In the genomic region with DNA sequence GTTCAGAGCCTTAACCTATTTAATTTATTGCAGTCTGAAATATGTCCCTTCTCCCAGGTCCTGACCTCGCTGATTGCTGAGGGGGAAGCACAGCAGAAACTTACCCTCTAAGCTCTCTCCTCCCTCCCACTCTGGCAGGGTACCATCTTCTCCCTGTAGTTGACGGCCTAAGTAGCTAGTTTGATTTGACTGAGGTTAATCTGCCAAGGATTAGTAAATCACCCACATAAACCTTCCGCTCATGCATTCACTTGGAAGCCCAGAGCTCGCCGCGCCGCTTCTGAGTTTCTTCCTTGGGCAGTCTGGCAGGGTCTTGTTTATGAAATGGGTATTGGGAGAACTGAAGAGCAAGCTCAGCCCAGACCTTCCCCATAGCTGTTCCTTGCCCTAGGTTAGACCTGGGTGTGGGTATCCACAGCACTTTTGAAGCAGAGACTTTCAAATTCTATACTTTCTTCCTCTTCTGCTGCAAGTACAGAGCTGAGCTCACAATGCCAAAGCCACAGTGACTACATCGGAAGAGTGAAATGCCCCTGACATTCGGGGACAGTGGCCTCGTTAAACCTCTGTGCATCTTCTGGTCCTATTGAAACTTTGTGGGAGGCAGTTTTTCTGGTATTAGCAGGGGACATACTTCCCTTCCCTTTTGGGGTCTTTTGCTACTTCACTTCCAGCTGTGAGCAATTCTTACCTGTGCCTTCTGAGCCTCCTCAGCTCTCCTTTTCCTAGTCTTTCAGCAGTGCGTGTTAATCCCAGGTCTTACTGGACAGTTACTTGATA, we compare ENCODE assay signal across 19 mouse cellular contexts. TPM values are rescaled to one million over a fixed set of nuclear protein-coding genes. Genes with fewer than 3 reads are reported as not detected.
A peak's percentile ranks its signal among the peaks of the same experiment; 100 is the strongest.
DNase-seq lines count a peak whose midpoint lies in the region; ATAC-seq lines count a peak whose summit lies in the region.
"Had no signal": no experiment of that assay in that cellular context is flagged by ENCODE, and none has a peak within 500 bp of the region (broad histone marks: within the 10 kb centered on the region; RNA-seq: fewer than 3 reads in every experiment).

No protein-coding gene starts in this region.

- DNase-seq in adrenal gland, postnatal 14 days, result peak; percentile 40
- no peak for DNase-seq in adrenal gland, postnatal 4 days (ENCODE audit: low spot score in 2 of 2)
- DNase-seq in kidney, postnatal 25 days, result no peak
- peak; percentile 48 for DNase-seq in neural tube, embryonic 10.5 days (ENCODE audit: extremely low spot score, low spot score)
- DNase-seq in retina, postnatal 1 day, result peak; percentile 76
- no peak for DNase-seq in left cerebral cortex, postnatal 36 days (ENCODE audit: low spot score in 2 of 2)
- DNase-seq: cerebellum, postnatal 10 days; layer of hippocampus, postnatal 36 days; liver, postnatal 0 days; lung, postnatal 4 days had no signal

- H3K4me2 ChIP-seq in kidney, embryonic 14.5 days (replicated peaks; ENCODE audit: low read depth, low read length), result no peak overlapping the region; the same call in 1 of the 2 replicates
- H3K4me2 ChIP-seq in neural tube, embryonic 15.5 days, result no peak overlapping the region
- H3K4me2 ChIP-seq: heart, embryonic 12.5 days had no signal

- no peak overlapping the region for H3K9ac ChIP-seq in kidney, embryonic 14.5 days (ENCODE audit: low read depth, low read length)
- no peak overlapping the region for H3K9ac ChIP-seq in neural tube, embryonic 15.5 days (replicated peaks)
- H3K9ac ChIP-seq: heart, embryonic 12.5 days; liver, postnatal 0 days had no signal

- H3K27me3 ChIP-seq in kidney, embryonic 14.5 days (ENCODE audit: control insufficient read depth, insufficient read depth, low read length), result peaks cover 24% of the 10 kb centered on the region
- H3K27me3 ChIP-seq in neural tube, embryonic 15.5 days (replicated peaks), result peaks cover 77% of the 10 kb centered on the region

- 18% methylated on average over 11 of the region's 11 CpGs for WGBS in kidney, embryonic 14.5 days
- WGBS in neural tube, embryonic 15.5 days, result 21% methylated on average over 11 of the region's 11 CpGs

- H3K4me3 ChIP-seq in kidney, embryonic 14.5 days (ENCODE audit: low read length), result no peak overlapping the region
- H3K4me3 ChIP-seq in neural tube, embryonic 15.5 days (replicated peaks), result no peak overlapping the region
- H3K4me3 ChIP-seq: heart, embryonic 12.5 days had no signal

- H3K4me1 ChIP-seq in kidney, embryonic 14.5 days (ENCODE audit: control insufficient read depth, insufficient read depth, low read length), result peaks cover 63% of the 10 kb centered on the region
- peaks cover 44% of the 10 kb centered on the region for H3K4me1 ChIP-seq in neural tube, embryonic 15.5 days

- no peaks in the 10 kb centered on the region for H3K36me3 ChIP-seq in kidney, embryonic 14.5 days (ENCODE audit: control insufficient read depth, insufficient read depth, low read length)
- H3K36me3 ChIP-seq in neural tube, embryonic 15.5 days, result no peaks in the 10 kb centered on the region
- H3K36me3 ChIP-seq: heart, embryonic 12.5 days had no signal

- H3K27ac ChIP-seq in kidney, embryonic 14.5 days (ENCODE audit: low read depth, low read length), result peak overlapping the region; percentile 3; the same call in 1 of the 2 replicates
- H3K27ac ChIP-seq in neural tube, embryonic 15.5 days (replicated peaks), result no peak overlapping the region

- no peaks in the 10 kb centered on the region for H3K9me3 ChIP-seq in kidney, embryonic 14.5 days (ENCODE audit: control insufficient read depth, low read length)
- no peaks in the 10 kb centered on the region for H3K9me3 ChIP-seq in neural tube, embryonic 15.5 days (replicated peaks)
- H3K9me3 ChIP-seq: heart, embryonic 12.5 days had no signal

- ATAC-seq in kidney, embryonic 14.5 days (ENCODE audit: low FRiP score, low TSS enrichment), result no peak
- no peak for ATAC-seq in neural tube, embryonic 15.5 days (ENCODE audit: low FRiP score)
- ATAC-seq: liver, postnatal 0 days; Patski had no signal

- intact Hi-C loops in left cerebral cortex, postnatal 36 days (cut with DNase I), result loop anchor here (5.0 kb wide), 1 partner anchor 724 kb away; a partner anchor contains a TSS

RNA-seq across cellular contexts. Expression of a gene that starts 20.0 kb away (rescaled TPM):
- 0.11 and 0.19 TPM in 2 replicates for total RNA-seq in adrenal gland, postnatal 14 days (2021)
- total RNA-seq in adrenal gland, postnatal 4 days (2021), result under 1 TPM; 0.08 to 0.14 TPM
- 3.5 and 4.5 TPM in 2 replicates for polyA plus RNA-seq in kidney, embryonic 14.5 days (2014; fragmentation: Nextera tagmentation; extraction: Ambion mirVana)
- 0.05 and 0.14 TPM in 2 replicates for polyA plus RNA-seq in neural tube, embryonic 15.5 days (2015; fragmentation: Nextera tagmentation; extraction: Ambion mirVana)
- total RNA-seq in left cerebral cortex, postnatal 36 days (2021), result not detected
- total RNA-seq: gastrocnemius, postnatal 4 days; hematopoietic stem cell, adult 5-6 weeks; layer of hippocampus, postnatal 36 days had no signal
- polyA plus RNA-seq: heart, embryonic 12.5 days; liver, postnatal 0 days had no signal

RNA-seq across cellular contexts. Expression of a gene that starts 32.4 kb away (rescaled TPM):
- total RNA-seq in adrenal gland, postnatal 14 days (2021), result 3.4 and 5.2 TPM in 2 replicates
- 1 to 10 TPM; 4.5 to 5.8 TPM for total RNA-seq in adrenal gland, postnatal 4 days (2021)
- 0.76 and 0.87 TPM in 2 replicates for polyA plus RNA-seq in kidney, embryonic 14.5 days (2014; fragmentation: Nextera tagmentation; extraction: Ambion mirVana)
- polyA plus RNA-seq in neural tube, embryonic 15.5 days (2015; fragmentation: Nextera tagmentation; extraction: Ambion mirVana), result 0.41 and 0.69 TPM in 2 replicates
- total RNA-seq in left cerebral cortex, postnatal 36 days (2021), result under 1 TPM; 0.07 to 0.36 TPM

RNA-seq across cellular contexts. Expression of a gene that starts 39.4 kb away (rescaled TPM):
- not detected in 2 replicates for total RNA-seq in adrenal gland, postnatal 14 days (2021)
- not detected for total RNA-seq in adrenal gland, postnatal 4 days (2021)
- polyA plus RNA-seq in kidney, embryonic 14.5 days (2014; fragmentation: Nextera tagmentation; extraction: Ambion mirVana), result not detected in 2 replicates
- polyA plus RNA-seq in neural tube, embryonic 15.5 days (2015; fragmentation: Nextera tagmentation; extraction: Ambion mirVana), result not detected in 2 replicates
- not detected for total RNA-seq in left cerebral cortex, postnatal 36 days (2021)
- total RNA-seq: gastrocnemius, postnatal 4 days; hematopoietic stem cell, adult 5-6 weeks; layer of hippocampus, postnatal 36 days had no signal
- polyA plus RNA-seq: heart, embryonic 12.5 days; large intestine, adult 2 months; limb, embryonic 14.5 days; liver, postnatal 0 days; Patski; stomach, embryonic 14.5 days had no signal

RNA-seq across cellular contexts. Expression of a gene that starts 42.0 kb away (rescaled TPM):
- total RNA-seq in adrenal gland, postnatal 14 days (2021), result 943 and 1,009 TPM in 2 replicates
- 100 to 1,000 TPM; 411 to 441 TPM for total RNA-seq in adrenal gland, postnatal 4 days (2021)
- 579 and 700 TPM in 2 replicates for polyA plus RNA-seq in kidney, embryonic 14.5 days (2014; fragmentation: Nextera tagmentation; extraction: Ambion mirVana)
- polyA plus RNA-seq in neural tube, embryonic 15.5 days (2015; fragmentation: Nextera tagmentation; extraction: Ambion mirVana), result 714 and 813 TPM in 2 replicates
- 100 to 1,000 TPM; 365 to 378 TPM for total RNA-seq in left cerebral cortex, postnatal 36 days (2021)

RNA-seq across cellular contexts. Expression of a gene that starts 49.4 kb away (rescaled TPM):
- total RNA-seq in adrenal gland, postnatal 14 days (2021), result 27.4 and 31.2 TPM in 2 replicates
- 10 to 100 TPM; 45.1 to 45.5 TPM for total RNA-seq in adrenal gland, postnatal 4 days (2021)
- 20.6 and 28.0 TPM in 2 replicates for polyA plus RNA-seq in kidney, embryonic 14.5 days (2014; fragmentation: Nextera tagmentation; extraction: Ambion mirVana)
- polyA plus RNA-seq in neural tube, embryonic 15.5 days (2015; fragmentation: Nextera tagmentation; extraction: Ambion mirVana), result 25.0 TPM in 2 replicates
- total RNA-seq in left cerebral cortex, postnatal 36 days (2021), result 10 to 100 TPM; 26.3 to 31.9 TPM

Comparison
In these comparisons a context has a peak if more than half of its experiments do, and no peak if none do; other contexts are left out.
1. DNase-seq: peak in adrenal gland, postnatal 14 days (single experiment), neural tube, embryonic 10.5 days (single experiment) and retina, postnatal 1 day (single experiment); none in adrenal gland, postnatal 4 days (0 of 2), kidney, postnatal 25 days (0 of 2) and left cerebral cortex, postnatal 36 days (0 of 2).